Mouse (Mus musculus): ENCODE data around the gene Ssu2. TPM values are rescaled to one million over a fixed set of nuclear protein-coding genes. Genes with fewer than 3 reads are reported as not detected.

Gene Ssu2
- 1 to 10 TPM; 3.9 to 4.1 TPM for total RNA-seq (2021)

DNA sequence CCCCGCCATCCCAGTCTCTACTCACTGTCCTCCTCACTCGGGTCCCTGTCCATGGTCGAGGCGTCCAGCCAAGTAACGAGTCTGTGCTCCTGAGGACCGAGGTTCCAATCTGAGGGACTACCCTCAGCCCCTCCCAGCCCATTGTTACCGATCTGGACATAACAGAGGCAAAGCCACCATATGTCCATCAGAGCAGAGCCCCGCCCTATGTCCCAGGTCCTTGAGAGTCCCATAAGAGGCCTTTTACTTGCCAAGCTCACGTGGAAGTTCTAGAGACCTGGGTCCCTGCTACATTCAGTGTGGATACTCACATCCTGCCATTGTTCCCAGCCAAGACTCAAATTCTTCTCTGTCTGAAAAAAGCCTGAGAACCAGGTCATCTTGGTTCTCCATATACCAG, at the start of gene Ssu2:
Gene Ssu2 (minus strand): TSS at position 77 of the 400 bp plus-strand sequence.
- DNase-seq: peak; percentile 32

DNA sequence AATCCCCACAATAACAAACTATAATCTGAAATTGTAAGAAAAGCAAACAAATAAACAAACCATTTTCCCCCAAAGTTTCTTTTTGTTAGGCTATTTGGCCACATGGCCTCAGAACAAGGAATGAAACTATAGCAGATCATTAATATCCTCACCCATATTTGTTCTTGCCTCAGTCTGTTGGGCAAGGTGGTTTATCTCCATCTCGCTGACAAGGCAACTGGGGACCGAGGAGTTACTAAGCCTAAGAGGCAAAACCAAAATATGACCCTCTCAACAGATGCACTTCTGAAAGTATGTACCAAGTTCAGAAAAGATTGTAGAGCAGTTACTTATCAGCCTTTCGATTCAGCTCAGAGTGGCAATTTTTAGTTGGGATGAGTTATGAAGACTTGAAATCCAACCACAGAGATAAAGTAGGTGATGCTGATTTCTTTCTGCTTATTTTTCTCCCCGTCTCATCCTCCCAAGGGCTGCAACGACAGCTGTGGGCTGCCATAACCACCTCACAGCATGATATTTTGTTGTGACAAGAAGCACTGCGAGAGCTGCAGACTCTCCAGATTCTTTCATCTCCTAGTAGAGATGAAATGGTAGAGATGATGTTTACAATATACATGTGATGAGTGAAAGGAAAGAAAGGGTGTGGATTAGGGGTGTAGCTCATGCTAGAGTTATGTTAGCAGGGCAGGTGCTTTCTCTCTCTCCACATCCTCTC, 38.4 kb upstream of the Ssu2 start:
- DNase-seq: no peak

DNA sequence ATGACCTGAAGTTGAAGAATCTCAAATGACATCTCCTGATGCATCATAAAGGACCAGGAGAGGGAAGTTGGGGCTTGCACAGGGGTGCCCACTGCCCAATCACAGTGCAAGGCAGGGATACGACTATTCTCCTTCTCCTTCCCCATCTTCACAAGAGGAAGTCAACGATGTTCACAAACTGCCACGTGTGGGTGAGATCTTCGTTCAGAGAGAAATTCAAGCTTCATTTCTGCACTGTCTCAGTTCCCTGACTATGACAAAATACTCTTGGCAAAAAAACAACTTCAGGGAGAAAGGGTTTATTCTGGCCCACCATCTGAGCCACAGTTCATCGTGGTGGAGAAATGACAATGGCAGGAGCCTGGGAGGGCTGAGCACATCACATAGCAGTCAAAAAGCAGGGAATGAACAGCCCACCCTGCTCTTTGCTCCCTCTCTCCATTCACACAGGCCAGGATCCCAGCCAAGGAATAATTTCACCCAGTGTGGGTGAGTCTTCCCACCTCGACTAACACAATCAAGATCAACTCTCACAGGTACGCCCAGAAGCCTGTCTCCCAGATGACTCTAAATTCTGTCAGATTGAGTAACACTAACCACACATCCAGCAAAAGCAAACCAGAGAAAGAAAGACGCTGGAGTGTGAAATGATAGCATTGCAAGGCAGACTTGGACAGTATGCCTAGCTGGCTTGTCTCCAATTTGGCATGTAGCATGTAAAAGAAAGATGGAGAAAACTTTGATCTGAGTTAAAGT, 36.1 kb upstream of the Ssu2 start:
- peak; percentile 35 for DNase-seq

DNA sequence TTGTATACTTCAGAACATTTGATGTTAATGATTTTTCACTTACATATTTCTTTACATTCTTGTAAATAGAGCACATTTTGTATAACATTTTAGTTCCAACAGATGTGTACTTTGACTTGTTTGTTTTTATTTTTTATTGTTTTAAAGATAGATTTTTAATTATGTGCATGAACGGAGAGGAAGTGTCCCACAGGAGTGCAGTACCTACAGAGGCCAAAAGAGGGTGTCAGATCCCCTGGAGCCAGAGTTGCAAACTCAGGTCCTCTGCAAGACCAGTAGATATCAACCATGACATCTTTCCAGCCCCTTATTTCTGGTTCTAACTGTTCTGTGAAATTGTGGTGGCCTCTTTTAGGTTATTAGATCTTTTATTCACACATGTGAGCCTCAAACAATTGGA, 33.1 kb upstream of the Ssu2 start:
- DNase-seq: no peak

DNA sequence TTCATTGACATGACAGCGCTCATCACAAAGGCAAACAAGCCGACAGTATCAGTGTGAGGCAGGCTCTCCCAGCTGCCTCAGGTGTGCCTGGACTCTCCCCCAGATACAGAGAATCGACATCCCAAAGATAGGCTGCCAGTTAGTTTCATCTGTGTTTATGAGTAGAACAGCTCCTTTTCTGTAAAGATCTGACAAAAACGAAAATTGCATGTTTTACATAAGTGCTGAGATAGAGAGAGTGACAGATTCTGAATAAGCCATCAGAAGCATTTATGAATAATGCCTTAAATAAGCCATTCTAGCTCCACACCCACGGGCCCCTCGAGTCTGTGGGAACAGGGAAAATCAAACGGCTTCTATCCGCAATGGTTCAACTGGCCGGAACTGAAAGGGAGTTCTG, 31.5 kb upstream of the Ssu2 start:
- no peak for DNase-seq

DNA sequence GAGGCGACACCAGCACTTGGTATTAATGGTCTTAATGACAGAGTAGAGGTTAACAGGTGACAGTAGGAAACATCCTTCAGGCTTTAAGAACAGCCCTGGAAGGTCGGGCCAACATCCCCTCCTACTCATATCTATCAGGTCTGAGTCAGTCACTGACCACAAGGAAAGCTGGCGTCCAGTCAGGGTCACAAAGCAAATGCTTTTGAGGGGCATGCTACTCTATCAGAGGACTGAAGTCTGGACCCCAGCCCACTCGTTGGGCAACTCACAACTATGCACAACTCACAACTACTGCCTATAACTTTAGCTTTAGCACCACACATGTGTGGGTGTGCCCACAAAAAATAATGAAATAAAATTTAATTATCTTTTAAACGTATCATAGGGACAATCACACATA, 16.3 kb upstream of the Ssu2 start:
- DNase-seq: no peak

DNA sequence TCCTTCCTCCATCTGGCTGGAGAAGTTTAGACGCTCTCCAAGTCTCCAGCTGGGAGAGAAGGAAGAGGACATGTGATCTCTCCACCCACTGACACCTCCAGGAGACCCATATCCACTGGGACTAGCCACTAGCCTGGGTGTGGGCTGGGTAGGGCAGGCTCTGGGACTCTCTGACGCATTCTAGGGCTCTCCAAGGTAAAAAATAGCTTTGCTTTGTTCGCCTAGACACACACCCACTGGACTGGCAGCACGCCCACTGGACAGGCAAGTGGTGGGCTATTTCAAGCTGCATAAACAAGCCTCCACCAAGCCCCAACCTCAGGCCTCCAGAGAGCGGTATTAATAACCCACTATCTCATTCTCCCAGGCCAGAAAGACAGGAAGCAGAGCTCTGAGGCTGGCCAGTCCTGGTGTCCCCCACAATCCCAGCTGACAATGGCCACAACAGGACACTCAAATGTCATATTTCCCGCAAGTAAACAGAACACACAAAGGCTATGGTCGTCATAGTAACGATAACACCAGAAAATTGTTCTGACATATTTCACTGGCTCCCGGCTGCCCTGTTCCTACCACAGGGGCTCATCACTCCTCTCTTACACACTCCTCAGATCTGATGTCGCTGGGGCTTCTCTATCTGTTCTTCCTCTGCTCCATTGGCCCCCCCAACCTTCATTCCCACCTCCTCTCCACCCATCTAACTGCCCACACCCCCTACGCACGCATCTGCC, 14.3 kb upstream of the Ssu2 start:
- DNase-seq: peak; percentile 98

DNA sequence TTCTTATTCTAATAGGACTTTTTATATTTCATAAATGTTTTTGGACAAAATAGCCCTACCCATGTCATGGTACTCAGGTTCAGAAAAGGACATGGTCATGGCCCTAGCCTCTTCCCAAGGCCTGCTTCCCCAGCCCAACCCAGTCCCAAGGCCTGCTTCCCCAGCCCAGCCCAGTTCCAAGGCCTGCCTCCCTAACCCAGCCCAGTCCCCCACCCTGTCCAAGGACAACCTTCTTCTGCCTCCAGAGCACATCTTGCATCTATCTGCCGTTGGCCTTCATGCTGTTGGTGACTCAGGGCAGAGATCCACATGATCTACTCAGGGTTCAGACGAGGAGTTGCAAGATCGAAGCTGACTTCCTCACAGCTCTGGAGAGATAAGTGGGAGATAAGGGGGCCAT, 9.5 kb upstream of the Ssu2 start:
- DNase-seq: no peak

DNA sequence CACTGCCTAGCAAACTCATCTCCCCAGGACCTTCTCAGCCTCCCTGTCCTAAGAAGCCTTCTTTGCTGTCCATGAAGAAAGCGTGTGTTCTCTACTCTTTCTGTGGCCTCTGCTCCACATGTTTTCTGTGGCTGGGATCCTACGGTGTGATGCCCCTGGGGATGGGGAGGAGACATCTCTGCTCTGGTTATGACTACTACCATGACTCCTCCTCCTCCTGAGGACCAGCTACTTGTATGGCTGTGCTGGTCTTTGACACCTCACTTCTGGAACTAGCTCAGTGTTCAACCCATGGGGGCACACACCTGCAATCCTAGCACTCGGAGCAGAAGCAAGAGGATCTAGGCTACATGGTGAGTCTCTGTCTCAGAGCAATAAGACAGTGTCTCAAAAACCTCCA, 8.5 kb upstream of the Ssu2 start:
- DNase-seq: no peak

DNA sequence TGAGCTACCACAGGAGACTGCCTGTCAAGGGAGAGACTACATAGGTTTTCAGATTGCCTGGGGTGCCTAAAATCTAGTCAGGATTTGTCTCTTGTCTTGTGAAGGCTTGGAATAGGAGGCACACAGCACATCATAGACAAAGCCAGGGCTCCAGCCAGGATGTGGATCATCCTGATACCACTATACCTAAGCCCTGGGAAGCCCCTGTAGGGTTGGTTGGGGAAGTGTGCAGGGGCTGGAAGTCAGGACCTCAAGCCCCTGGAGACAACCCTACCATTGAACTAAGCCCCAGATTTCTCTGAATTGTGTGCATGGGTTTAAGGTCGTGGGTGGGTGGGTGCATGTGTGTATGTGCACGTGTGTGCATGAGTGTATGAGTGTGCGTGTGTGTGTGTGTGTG, 562 bp upstream of the Ssu2 start:
- no peak for DNase-seq

DNA sequence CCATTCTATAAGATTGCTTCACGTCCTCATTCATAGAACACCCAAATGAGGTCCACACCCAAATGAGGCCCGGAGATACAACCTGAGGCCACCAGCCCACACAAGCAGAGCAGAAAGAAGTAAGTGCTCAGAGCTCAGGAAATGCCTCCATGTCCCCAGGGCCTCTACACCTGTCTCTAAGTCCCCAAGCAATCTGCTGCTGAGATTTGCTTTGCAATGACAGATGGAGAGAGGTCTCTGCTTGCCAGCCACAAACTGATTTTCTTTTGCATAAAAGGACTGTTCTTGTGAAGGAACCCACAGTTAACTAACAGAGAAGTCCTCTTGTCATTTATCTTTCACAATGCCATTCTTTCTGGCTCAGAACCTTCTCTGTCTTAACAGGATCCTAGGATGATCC, 1.6 kb downstream of the Ssu2 start:
- no peak for DNase-seq

DNA sequence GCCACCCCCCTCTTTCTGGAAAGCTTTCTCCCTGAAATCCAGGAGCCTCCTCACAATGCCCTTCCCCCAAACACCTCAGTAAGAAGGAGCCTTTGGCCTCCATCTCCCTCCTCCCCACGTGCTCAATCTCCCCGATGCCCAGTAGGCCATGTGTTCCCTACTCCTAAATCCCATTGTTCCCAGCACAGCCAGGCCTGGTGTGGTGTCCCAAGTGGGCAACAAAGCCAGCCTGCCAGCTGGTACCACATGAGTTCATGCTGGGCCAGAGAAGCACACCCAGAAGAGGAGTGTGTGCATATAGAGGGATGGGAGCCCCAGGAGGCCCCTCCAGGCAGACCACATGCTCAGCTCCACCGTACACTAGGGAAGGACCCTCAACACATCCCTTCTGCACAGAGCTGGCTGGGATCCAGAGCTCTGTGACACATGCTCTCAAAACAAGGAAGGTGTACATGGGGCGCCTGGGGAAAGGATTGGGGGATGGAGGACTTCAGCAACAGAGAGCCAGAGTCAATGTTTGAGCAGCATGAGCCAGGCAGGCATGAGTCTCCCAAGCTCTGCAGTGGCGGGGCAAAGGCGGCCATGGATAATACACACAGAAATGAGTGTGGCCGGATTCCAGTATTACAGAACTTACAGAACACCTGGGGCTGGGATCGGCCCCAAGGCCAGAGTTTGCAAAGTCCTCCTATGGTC, 4.7 kb downstream of the Ssu2 start:
- no peak for DNase-seq

DNA sequence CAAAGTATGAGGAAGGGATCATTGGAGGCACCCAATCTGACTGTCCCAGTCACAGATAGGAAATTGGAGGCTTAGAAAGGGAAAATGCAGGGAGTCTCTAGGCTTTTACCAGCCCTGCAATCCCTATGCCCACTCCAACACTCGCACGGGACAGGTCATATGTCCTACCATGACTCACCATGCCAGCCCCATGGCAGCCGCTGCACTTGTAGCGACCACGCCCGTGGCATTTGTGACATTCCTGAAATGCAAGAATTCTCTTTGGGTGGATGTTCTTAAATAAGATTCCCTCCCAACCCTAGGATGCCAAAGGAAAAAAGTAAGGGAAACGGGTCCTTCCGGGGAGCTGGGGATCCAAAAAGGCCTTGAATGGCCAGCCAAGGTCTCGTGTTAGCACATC, 8.8 kb downstream of the Ssu2 start:
- no peak for DNase-seq

DNA sequence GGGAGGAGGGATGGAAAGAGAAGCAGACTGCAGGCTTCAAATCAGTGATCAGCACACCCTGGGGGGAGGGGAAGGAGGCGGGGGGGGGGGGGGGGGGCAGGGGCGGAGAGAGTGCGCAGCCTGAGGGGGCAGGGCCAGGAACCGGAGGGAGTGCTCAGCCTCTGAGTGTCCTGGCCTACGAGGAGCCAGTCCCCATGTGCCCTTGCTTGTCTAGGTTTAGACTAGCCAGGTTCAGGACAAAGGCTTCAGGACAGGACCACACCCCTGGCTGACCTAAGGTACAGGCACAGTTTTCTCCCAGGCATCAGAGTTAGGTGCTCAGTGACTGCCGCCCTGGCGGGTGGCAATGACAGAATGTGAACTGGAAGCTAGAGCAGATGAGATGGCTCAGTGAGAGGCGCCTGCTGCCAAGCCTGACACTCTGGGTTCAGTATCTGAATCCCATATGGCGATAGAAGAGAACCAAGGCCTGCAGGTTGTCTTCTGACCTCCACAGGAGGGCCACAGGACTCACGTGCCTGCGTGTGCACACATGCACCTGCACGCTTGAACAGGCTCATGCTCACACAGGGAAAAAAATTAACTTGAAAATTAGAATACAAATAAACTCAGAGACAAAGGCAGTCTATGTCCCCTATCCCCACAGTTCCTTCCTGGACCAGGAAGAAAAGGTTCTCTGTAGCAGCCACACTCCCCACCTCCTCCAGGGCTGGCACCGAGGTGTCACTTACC, 12.0 kb downstream of the Ssu2 start:
- no peak for DNase-seq

DNA sequence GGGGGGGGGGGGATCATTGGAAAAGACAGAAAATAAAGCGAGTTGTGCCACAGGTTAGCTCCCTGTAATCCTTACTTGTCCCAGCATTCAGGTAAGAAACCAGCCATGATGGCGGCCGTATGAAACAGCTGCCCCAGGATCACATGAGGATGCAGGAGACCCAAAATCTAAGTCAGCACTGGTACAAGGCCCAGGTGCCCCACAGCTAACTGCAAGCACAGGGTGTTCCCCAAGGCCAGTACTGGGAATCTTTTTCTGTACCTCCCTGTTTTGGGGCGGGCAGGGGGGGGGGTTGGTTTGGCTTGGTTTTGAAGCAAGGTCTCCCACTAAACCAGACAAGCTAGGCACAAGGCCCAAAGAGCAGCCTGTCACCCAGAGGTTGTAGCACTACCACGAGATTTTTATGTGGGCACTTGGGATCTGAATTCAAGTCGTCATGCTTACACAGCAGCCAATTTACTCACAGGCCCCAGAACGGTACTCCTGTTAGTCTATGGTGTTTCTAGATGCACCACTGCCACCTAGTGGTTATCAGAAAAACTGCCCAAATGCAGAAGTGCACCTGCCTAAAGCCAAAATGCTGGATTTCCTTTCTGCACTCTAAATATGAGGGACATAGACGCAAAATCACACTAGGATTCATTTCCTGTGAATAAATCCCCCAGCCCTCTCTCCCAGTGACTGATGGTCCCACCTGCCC, 13.8 kb downstream of the Ssu2 start:
- peak; percentile 51 for DNase-seq

DNA sequence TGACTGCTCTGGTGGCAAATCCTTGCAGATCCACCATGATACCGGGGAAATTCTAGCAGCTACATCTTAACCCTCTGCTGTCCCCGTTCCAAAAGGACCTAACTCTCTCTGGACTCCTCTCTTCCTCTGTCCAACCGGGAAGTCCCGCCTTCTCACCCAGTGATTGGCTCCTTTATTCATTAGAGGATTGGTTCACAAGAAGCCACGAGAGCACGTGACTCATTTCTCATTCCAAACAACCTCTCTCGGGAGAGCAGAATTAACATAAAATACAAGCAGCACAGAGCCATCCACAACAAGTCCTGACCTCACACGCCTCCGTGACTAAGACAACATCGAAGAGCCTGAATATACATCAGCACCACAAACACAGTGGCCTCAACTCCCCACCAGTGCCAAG, 22.5 kb downstream of the Ssu2 start:
- no peak for DNase-seq

DNA sequence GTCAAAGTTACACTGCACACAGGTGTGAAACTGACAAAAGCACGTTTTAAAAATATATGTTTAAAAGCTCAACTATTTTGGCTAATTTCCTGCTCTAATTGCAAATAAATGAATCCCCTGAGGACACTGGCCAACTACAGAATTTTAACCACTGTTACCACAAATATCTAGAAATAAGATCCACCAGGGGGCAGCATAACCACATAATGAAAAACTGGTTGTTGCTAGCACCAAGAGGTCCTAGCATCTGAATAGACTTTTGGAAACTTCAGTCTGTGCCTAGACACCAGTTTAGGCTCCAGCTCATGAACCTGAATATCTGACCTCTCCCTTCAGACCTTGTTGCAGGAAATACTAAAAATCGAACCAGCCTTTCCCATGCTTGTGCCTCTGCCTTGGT, 23.2 kb downstream of the Ssu2 start:
- DNase-seq: peak; percentile 69

DNA sequence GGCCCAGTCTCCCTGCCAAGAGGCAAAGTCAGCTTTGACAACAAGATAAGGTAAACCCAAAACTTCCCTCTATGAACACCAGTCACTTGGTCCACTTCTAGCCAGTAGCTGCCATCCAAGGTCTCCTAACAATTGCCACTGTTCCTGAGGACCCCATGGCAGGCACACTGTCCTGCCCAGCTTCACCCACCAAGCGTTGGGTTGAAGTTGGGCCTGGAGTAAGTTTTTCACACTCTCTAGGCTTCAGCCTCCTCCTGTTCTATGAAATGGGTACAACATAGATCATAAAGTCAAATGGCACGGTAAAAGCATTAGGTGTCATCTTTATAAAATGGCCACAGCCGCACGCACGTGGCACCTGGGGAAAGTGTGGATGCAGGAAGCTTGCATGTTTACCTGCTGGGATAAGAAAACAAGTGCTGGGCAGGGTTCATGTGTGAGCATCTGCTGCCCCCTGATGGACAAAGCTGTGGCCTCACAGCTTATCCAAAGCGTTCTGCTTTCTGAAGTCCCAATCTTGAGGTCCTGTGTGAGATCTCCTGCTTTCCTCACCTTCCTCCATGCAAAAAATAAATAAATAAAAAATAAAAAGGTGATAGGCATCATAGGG, 25.4 kb downstream of the Ssu2 start:
- peak; percentile 85 for DNase-seq

DNA sequence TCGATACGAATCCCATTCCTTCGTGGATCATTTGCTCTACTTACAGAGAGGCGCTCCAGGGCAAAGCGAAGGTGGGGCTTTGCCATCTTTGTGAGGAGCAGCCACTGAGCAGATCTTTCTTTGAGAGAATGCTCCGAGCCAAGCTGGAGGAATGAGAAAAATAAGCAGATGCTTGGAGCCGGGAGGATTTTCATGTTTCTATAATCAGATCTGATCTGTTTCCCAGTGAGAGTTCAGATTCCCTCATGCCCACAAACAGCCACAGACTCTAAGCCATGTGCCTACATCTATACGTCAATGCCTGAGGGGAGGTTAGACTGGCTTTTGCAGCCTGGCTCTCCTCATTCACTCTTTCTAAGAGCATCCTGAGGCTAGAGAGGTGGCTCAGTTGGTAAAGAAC, 27.1 kb downstream of the Ssu2 start:
- no peak for DNase-seq

DNA sequence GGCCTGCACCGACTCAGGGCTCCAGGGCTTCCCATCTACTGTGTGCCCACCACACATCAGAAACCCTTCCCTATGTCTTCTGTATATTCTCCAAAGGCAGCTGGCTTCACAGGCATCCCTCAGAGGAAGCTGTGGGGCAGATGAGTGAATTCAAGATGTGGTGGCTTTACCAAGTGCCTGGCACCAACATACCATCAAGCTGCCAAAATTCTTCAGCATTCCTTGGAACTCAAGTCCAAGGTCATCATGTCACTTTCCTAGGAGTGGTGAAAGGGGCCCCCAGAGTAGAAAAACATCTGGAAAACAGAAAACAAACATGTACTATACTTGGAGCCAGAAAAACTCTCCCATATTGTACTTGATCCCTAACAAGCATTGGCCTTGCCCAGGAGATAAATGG, 28.5 kb downstream of the Ssu2 start:
- no peak for DNase-seq

DNA sequence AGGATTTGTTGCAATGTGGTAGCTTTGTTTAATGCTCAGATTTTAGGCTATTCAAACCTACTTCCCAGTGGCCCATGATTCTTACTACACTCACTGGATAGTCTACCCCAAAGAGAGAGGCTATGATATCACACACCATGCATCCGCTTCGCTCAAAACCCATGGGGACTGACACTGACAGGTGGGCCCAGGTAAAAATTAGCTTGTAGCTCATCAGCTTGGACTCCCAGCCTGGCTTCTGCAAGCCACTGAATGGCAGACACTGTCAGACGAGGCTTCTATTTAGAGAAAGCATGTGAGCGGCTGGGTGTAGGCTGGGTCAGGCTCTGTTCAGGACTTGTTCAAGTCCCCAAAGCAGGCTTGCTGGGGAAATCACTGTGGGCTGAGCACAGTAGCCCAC, 37.4 kb downstream of the Ssu2 start:
- DNase-seq: no peak
